Mouse (Mus musculus) limb, embryonic 15.5 days (tissue): ENCODE measurements around the gene Erbb2. TPM values are rescaled to one million over a fixed set of nuclear protein-coding genes. Genes with fewer than 3 reads are reported as not detected.

Experiments
- ATAC-seq: fragments of 200-750 bp; cut with Nextera tagmentation; 2 replicates; pipeline ENCODE4 v1.8.0; 2017; ENCODE audit warnings: low read depth, moderate TSS enrichment; ENCODE audit not compliant: insufficient number of reproducible peaks, low FRiP score, low TSS enrichment
- H3K27ac ChIP-seq: fragments of 300-500 bp; sonication (generic); 2 replicates; pipeline ENCODE4 v1.5.1; 2015; ENCODE audit warnings: moderate library complexity, mild to moderate bottlenecking, inconsistent platforms
- H3K27me3 ChIP-seq: fragments of 300-500 bp; sonication (generic); 2 replicates; pipeline ENCODE4 v1.6.1; 2015; ENCODE audit warnings: inconsistent platforms
- H3K36me3 ChIP-seq: fragments of 300-500 bp; sonication (generic); 2 replicates; pipeline ENCODE4 v1.6.1; 2015; ENCODE audit warnings: inconsistent platforms
- H3K4me1 ChIP-seq: fragments of 300-500 bp; sonication (generic); 2 replicates; pipeline ENCODE4 v1.6.1; 2015; ENCODE audit warnings: inconsistent platforms
- H3K4me2 ChIP-seq: fragments of 300-500 bp; sonication (generic); 2 replicates; pipeline ENCODE4 v1.6.1; 2015; ENCODE audit warnings: mild to moderate bottlenecking, inconsistent platforms
- H3K4me3 ChIP-seq: fragments of 300-500 bp; sonication (generic); 2 replicates; pipeline ENCODE4 v1.5.1; 2015; ENCODE audit warnings: mild to moderate bottlenecking, inconsistent platforms
- H3K9ac ChIP-seq: fragments of 300-500 bp; sonication (generic); 2 replicates; pipeline ENCODE4 v1.6.1; 2015; ENCODE audit warnings: inconsistent platforms
- H3K9me3 ChIP-seq: fragments of 300-500 bp; sonication (generic); 2 replicates; pipeline ENCODE4 v1.6.1; 2016; ENCODE audit warnings: inconsistent platforms
- WGBS: fragments of 180-500 bp; shearing (Covaris S2); methylation state at CpG from one replicate; pipeline ENCODE4 v1.1.7; 2015; 5-methylcytosine and 5-hydroxymethylcytosine counted together
- polyA plus RNA-seq: library from polyadenylated mRNA; unstranded; fragments of >200 nt; fragmentation: Nextera tagmentation; extraction: Ambion mirVana; gene quantifications from 2 replicates; pipeline ENCODE4 v1.2.1, GENCODE M21; 2015

The Erbb2 gene
- polyA plus RNA-seq, 1 experiment from 2014 or later: 70.7 TPM

DNA sequence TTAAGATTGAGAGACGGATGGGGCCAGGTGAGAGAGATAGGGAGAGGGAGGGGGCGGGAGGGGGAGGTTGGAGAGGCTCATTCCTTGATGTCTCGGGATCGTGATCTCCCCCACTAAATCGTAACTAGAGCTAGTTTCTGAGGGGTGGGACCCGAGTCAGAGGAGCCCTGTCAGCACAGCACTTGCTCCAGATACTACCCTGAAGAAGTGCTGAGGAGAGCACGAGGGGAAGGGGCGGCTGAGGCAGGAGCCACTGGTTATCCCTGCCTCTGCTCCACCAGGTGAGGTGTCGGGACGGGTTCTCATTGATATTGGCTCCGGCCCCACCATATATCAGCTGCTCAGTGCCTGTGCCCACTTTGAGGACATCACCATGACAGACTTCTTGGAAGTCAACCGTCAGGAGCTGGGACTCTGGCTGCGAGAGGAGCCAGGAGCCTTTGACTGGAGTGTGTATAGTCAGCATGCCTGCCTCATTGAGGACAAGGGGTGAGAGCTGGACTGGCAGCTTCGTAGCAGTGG is 25.2 kb upstream of the Erbb2 start:
- peaks cover 84% of the 10 kb centered on the region for H3K27me3 ChIP-seq
- H3K9ac ChIP-seq: no peak overlapping the region
- H3K36me3 ChIP-seq: no peaks in the 10 kb centered on the region
- ATAC-seq: no peak
- peaks cover 16% of the 10 kb centered on the region for H3K4me1 ChIP-seq
- 44% methylated on average over 14 of the region's 14 CpGs for WGBS
- no peaks in the 10 kb centered on the region for H3K9me3 ChIP-seq
- no peak overlapping the region for H3K4me2 ChIP-seq
- no peak overlapping the region for H3K4me3 ChIP-seq
- H3K27ac ChIP-seq: no peak overlapping the region

DNA sequence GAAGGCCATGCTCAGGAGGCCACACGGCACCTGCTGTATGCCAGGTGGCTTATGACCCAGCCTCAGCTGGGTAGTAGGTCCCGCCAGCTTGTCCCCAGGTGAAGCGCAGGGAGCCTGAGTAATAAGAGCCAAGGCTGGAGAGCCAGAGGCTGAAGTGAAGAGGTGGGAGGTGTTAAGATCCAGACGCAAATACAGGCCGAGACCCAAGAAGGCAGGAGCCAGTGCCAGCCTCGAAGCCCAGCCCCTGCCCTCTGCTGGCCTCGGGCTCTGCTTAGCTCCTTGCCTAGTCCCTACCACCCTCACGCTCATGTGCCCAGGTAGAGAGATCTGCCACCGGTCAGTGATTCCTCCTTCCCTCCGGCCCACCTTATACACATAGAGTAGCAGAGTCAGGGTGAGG is 24.0 kb upstream of the Erbb2 start:
- Histone ChIP-seq H3K36me3 (no peaks in the 10 kb centered on the region), H3K27me3 (peaks cover 82% of the 10 kb centered on the region), H3K9me3 (no peaks in the 10 kb centered on the region), H3K4me1 (peaks cover 25% of the 10 kb centered on the region), H3K4me3 (no peak overlapping the region), H3K4me2 (no peak overlapping the region), H3K9ac (no peak overlapping the region), H3K27ac (no peak overlapping the region)
- 72% methylated on average over 10 of the region's 10 CpGs for WGBS
- no peak for ATAC-seq

DNA sequence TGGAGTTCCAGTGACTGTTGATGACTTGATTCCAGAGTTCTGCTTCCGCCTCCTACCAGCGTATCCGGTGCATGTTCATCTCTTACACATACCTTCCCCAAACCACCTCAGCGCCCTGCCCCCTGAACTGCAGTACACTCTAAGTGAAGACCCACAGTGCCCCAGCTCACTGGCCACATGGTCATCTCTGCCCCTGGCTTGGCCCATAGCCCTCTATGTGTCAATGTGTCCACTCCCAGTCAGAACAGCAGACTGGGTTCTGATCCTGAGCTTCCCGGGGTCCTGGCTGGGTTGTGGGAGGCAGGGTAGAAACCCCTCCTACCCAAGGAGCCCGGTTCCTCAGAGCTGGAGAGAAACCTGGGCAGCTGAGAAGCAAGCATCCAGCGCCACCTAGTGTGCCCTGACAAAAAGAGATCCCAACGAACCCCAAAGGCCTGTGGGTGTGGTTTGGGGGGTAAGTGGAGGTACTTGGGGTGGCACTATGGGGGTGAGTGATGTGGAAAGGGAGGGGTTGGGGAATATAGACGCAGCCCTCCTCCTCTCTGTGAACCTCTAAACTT is 23.0 kb upstream of the Erbb2 start:
- Histone ChIP-seq H3K4me2 (no peak overlapping the region), H3K9me3 (no peaks in the 10 kb centered on the region), H3K36me3 (no peaks in the 10 kb centered on the region), H3K27me3 (peaks cover 72% of the 10 kb centered on the region), H3K4me1 (peaks cover 31% of the 10 kb centered on the region), H3K9ac (no peak overlapping the region), H3K4me3 (no peak overlapping the region), H3K27ac (no peak overlapping the region)
- ATAC-seq: no peak
- WGBS: 21% methylated on average over 9 of the region's 9 CpGs

DNA sequence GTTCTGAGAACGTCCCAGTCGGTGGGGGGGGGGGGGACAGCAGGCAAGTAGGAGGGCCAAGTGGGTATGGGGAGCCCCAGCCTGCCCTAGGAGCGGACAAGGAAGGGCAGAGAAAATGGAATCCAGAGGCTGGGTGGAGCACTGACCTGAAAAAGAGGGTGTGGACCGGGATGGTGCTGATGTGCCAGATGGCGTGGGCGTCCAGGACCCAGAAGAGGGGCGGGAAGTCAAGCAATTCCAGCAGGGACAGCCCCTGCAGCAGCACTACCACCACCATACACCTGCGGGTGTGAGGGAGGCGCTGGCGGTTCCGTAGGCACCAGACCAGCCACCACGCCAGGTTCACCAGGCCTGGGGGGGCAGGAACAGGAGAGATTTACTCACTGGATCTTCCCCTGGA is 22.1 kb upstream of the Erbb2 start:
- Histone ChIP-seq H3K4me1 (peaks cover 38% of the 10 kb centered on the region), H3K27me3 (peaks cover 63% of the 10 kb centered on the region), H3K36me3 (no peaks in the 10 kb centered on the region), H3K4me2 (no peak overlapping the region), H3K9ac (no peak overlapping the region), H3K4me3 (no peak overlapping the region), H3K9me3 (no peaks in the 10 kb centered on the region), H3K27ac (0 out of 2 replicates have a peak overlapping the region, but pooled peaks have one; percentile 35)
- no peak for ATAC-seq
- WGBS: 67% methylated on average over 11 of the region's 12 CpGs

DNA sequence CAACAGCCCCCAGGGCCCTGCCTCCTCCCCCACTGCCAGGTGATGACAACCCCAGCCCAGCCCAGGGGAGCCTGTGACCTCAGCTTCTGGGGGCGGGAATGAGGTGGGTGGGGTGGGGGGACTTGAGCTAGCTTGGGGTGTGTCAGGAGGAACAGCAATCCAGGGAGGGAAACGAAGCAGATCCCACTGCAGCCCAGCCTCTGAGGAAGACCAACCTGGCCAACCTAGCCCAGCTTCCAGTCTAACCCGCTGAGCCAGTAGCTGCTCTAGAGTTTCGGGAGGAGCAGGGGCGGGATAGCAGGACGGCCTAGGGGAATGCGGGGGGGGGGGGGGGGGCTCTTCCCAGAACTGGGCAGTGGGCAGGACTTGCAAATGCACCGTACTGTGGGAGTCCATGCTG is 20.2 kb upstream of the Erbb2 start:
- WGBS: 18% methylated on average over 7 of the region's 8 CpGs
- H3K27me3 ChIP-seq: peaks cover 44% of the 10 kb centered on the region
- peaks cover 35% of the 10 kb centered on the region for H3K4me1 ChIP-seq
- peaks cover 6% of the 10 kb centered on the region; the same call in 1 of the 2 replicates for H3K36me3 ChIP-seq
- peak overlapping the region; percentile 78 for H3K27ac ChIP-seq
- no peak overlapping the region for H3K9ac ChIP-seq
- no peak overlapping the region for H3K4me3 ChIP-seq
- ATAC-seq: no peak
- H3K9me3 ChIP-seq: no peaks in the 10 kb centered on the region
- H3K4me2 ChIP-seq: 0 out of 2 replicates have a peak overlapping the region, but pooled peaks have one; percentile 7

DNA sequence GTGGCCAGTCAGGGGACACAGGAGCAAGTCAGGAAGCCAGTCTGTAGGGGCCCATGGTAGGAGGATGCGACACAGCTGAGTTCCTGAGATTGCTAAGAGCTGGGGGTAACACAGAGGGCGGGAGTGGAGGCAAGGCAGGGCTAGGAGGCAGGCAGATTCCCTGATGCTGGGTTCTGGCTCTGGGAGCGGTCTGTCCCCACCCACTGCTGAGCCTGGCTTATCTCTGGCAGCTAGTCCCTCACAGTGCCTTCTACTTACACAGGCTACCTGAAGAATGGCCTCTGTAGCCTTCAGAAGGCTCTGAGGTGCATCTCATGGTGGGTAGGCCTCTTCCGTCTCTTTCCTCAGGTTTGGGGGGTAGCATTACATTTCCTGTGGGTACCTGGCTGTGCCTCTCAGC is 19.6 kb upstream of the Erbb2 start:
- Histone ChIP-seq H3K4me1 (peaks cover 33% of the 10 kb centered on the region), H3K27ac (peak overlapping the region; percentile 78), H3K4me3 (no peak overlapping the region), H3K4me2 (no peak overlapping the region), H3K27me3 (peaks cover 38% of the 10 kb centered on the region), H3K36me3 (peaks cover 8% of the 10 kb centered on the region), H3K9me3 (no peaks in the 10 kb centered on the region), H3K9ac (no peak overlapping the region)
- no peak for ATAC-seq
- WGBS: 42% methylated on average over 4 of the region's 4 CpGs

DNA sequence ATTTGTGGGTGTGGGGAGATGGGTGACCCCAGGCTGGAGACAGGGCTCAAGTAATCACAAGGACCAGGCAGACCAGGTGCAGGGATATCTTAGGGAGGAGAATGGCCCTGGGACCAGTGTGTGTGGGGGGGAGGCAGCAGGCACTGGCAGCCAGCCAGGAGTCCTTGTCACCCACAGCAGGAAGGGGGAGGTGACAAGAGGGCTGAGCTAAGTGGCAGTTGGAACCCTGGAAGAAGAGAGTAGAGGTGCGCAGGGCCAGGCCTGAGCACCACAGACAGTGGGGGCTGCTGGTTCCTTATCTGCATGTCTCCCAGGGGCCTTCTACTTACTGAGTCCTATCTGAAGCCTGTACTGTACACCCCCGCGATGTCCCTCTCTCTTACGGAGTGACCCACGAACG is 19.0 kb upstream of the Erbb2 start:
- Histone ChIP-seq H3K9me3 (no peaks in the 10 kb centered on the region), H3K4me3 (no peak overlapping the region), H3K4me2 (no peak overlapping the region), H3K36me3 (peaks cover 8% of the 10 kb centered on the region), H3K9ac (no peak overlapping the region), H3K4me1 (peaks cover 33% of the 10 kb centered on the region), H3K27me3 (peaks cover 32% of the 10 kb centered on the region), H3K27ac (peak overlapping the region; percentile 78)
- WGBS: 74% methylated on average over 6 of the region's 6 CpGs
- no peak for ATAC-seq

DNA sequence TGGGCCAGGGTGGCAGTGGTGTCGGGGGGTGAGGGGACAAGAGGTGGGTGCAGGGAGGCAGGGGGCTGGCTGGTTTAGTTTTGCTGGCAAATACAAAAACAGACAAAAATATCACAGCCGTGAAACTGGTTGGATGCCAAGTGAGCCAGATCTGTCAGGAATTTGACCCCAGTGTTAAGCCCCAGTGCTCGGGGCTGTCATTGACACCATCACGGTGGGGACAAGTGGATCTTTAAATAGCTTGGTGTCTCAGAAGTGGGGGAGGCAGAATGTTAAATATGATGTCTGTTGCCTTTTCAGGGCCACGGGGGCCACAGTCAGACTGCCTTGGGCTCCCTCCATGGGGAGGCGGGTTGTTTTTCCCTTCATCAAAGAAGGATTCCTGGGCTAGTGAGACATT is 18.0 kb upstream of the Erbb2 start:
- H3K27me3 ChIP-seq: peaks cover 22% of the 10 kb centered on the region
- peaks cover 29% of the 10 kb centered on the region for H3K4me1 ChIP-seq
- no peak overlapping the region for H3K4me2 ChIP-seq
- ATAC-seq: no peak
- peaks cover 10% of the 10 kb centered on the region for H3K36me3 ChIP-seq
- peak overlapping the region; percentile 78; the same call in 1 of the 2 replicates for H3K27ac ChIP-seq
- no peaks in the 10 kb centered on the region for H3K9me3 ChIP-seq
- no peak overlapping the region for H3K9ac ChIP-seq
- WGBS: 44% methylated on average over 6 of the region's 6 CpGs
- H3K4me3 ChIP-seq: no peak overlapping the region

DNA sequence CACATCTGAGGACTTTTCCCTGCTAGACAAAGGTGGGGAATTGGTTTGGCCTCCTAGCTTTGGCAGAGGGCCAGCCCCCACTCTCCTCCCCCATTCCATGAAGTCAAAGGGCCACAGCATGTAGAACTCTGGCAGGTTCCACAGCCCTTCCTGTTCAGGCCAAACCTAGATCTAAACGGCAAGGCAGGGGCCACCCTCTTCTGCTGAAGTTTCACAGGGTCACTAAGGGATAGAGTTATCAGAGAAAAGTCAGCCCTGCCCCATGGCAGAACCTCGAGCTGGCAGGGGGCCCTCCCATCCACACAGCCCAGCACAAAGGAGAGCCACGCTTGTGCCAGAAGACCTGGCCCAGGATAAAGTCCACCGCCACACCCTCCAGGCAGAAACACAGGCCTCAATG is 17.2 kb upstream of the Erbb2 start:
- Histone ChIP-seq H3K9ac (no peak overlapping the region), H3K36me3 (peaks cover 10% of the 10 kb centered on the region), H3K4me1 (peaks cover 35% of the 10 kb centered on the region), H3K9me3 (no peaks in the 10 kb centered on the region), H3K4me3 (no peak overlapping the region), H3K4me2 (no peak overlapping the region), H3K27ac (peak overlapping the region; percentile 28), H3K27me3 (peaks cover 19% of the 10 kb centered on the region)
- no peak for ATAC-seq
- 55% methylated on average over 4 of the region's 4 CpGs for WGBS

DNA sequence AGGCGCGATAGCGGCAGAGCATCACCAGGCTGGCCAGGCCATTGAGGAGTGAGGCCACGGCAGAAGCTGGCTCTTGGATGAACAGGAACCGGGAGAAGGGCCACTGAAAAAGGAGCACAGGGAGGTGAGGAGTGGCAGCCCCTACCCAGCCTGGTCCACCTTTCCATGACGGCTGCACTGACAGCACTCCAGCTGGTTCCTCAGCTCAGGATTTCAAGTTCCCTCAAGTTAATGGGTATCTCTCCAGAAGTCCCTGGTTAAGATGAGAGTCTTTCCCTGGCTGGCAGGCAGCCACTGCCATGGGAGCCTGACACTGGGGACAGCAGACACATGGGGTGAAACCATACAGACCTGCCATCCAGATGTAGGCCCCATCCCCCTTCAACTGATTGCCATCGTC is 14.3 kb upstream of the Erbb2 start:
- H3K36me3 ChIP-seq: peaks cover 10% of the 10 kb centered on the region
- H3K27me3 ChIP-seq: no peaks in the 10 kb centered on the region
- H3K4me1 ChIP-seq: peaks cover 31% of the 10 kb centered on the region
- no peak overlapping the region for H3K9ac ChIP-seq
- no peaks in the 10 kb centered on the region for H3K9me3 ChIP-seq
- no peak overlapping the region for H3K4me3 ChIP-seq
- no peak for ATAC-seq
- WGBS: 90% methylated on average over 7 of the region's 7 CpGs
- H3K4me2 ChIP-seq: no peak overlapping the region
- no peak overlapping the region for H3K27ac ChIP-seq

DNA sequence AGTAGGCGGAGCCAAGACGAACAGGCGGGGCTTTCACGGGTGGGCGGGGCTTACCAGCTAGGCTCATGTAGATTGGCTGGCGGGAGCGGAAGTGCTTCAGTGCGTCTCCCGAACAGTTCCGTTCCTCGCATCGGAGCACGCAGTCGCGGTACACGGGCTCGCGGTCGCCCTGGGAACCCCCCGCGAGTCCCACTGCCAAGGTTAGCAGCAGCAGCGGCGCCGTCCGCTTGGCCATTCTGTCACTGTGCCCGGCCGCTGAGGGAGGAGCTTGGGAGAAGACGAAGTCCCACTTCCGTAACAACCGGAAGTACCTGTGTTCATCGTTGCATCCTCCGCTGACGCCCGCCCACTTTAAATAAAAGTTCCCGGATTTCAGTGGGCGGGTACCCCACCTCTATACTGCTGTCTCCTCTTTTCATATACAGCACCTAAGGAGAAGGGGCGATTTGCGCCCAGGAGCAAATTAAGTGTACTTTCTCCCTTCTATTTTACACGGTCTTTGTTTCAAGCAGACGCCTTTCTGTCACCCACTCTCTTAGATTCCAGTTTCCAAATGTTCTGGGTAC is 12.0 kb upstream of the Erbb2 start, which contains the start of gene Pgap3:
TSS of gene Pgap3 (minus strand) at position 330 of the 566 bp plus-strand sequence.
- peak within 1 kb of the TSS; percentile 63 for H3K9ac ChIP-seq
- H3K4me3 ChIP-seq: peak within 1 kb of the TSS; percentile 79
- no peaks in the 10 kb centered on the region for H3K9me3 ChIP-seq
- peak within 1 kb of the TSS; percentile 67 for H3K4me2 ChIP-seq
- H3K27ac ChIP-seq: peak within 1 kb of the TSS; percentile 97
- peaks cover 10% of the 10 kb centered on the region for H3K36me3 ChIP-seq
- H3K4me1 ChIP-seq: peaks cover 13% of the 10 kb centered on the region
- no peaks in the 10 kb centered on the region for H3K27me3 ChIP-seq
- under 1% methylated on average over 40 of the region's 40 CpGs for WGBS
- ATAC-seq: peak; percentile 88

DNA sequence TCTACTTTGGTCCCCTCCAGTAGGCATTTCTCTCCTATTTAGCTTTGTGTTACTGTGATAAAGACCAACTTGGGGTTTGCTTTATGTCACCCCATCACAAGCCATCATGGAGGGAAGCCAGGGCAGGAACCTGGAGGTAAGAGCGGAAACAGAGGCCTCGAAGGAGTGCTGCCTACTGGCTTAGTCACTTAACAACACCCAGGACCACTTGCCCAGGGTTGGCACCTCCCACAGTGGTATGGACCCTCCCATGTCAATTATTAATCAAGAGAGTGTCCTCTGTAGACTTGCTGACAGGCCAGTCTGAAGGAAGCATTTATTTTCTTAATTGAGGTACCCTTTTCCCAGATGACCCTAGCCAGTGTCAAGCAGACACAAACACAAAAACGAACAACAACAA is 11.5 kb upstream of the Erbb2 start:
- H3K9me3 ChIP-seq: no peaks in the 10 kb centered on the region
- 58% methylated on average over 3 of the region's 3 CpGs for WGBS
- H3K36me3 ChIP-seq: peaks cover 10% of the 10 kb centered on the region
- H3K4me2 ChIP-seq: peak overlapping the region; percentile 67
- H3K27ac ChIP-seq: peak overlapping the region; percentile 97
- H3K4me3 ChIP-seq: peak overlapping the region; percentile 79
- 0 out of 2 replicates have a peak overlapping the region, but pooled peaks have one; percentile 63 for H3K9ac ChIP-seq
- H3K27me3 ChIP-seq: no peaks in the 10 kb centered on the region
- H3K4me1 ChIP-seq: peaks cover 12% of the 10 kb centered on the region
- ATAC-seq: no peak
